Mouse (Mus musculus) heart, embryonic 16.5 days (tissue): ENCODE measurements around the gene Trim13. TPM values are rescaled to one million over a fixed set of nuclear protein-coding genes. Genes with fewer than 3 reads are reported as not detected.
"Not testable (repeated sequence)": the region's sequence is repeated elsewhere in the genome, so short reads cannot be mapped to it uniquely, and the experiment has no call there.

Experiments
- ATAC-seq: fragments of 200-750 bp; cut with Nextera tagmentation; replicated peaks from 2 replicates; pipeline ENCODE4 v1.8.0; 2017; ENCODE audit warnings: moderate number of reproducible peaks; ENCODE audit not compliant: insufficient read depth, low FRiP score; ENCODE audit errors: extremely low read depth
- H3K27ac ChIP-seq: fragments of 300-500 bp; sonication (generic); 2 replicates; pipeline ENCODE4 v1.5.1; 2014; ENCODE audit warnings: mild to moderate bottlenecking, low read length, control low read depth, moderate library complexity
- H3K27me3 ChIP-seq: fragments of 300-500 bp; sonication (generic); 2 replicates; pipeline ENCODE4 v1.6.1; 2014; ENCODE audit warnings: low read length, mixed read lengths; ENCODE audit not compliant: control insufficient read depth, insufficient read depth
- H3K36me3 ChIP-seq: fragments of 300-500 bp; sonication (generic); 2 replicates; pipeline ENCODE4 v1.6.1; 2014; ENCODE audit not compliant: control insufficient read depth, insufficient read depth
- H3K4me1 ChIP-seq: fragments of 300-500 bp; sonication (generic); 2 replicates; pipeline ENCODE4 v1.6.1; 2014; ENCODE audit warnings: low read length, mixed read lengths; ENCODE audit not compliant: control insufficient read depth, insufficient read depth
- H3K4me2 ChIP-seq: fragments of 300-500 bp; sonication (generic); 2 replicates; pipeline ENCODE4 v1.6.1; 2014; ENCODE audit warnings: low read depth, mild to moderate bottlenecking, control low read depth, low read length
- H3K4me3 ChIP-seq: fragments of 300-500 bp; sonication (generic); 2 replicates; pipeline ENCODE4 v1.5.1; 2014; ENCODE audit warnings: mild to moderate bottlenecking, control low read depth, low read length
- H3K9ac ChIP-seq: fragments of 300-500 bp; sonication (generic); 2 replicates; pipeline ENCODE4 v1.6.1; 2014; ENCODE audit warnings: low read length, control low read depth
- H3K9me3 ChIP-seq: fragments of 300-500 bp; sonication (generic); replicated peaks from 2 replicates; pipeline ENCODE4 v1.6.1; 2016; ENCODE audit warnings: low read length; ENCODE audit not compliant: control insufficient read depth
- WGBS: fragments of 180-500 bp; shearing (Covaris S2); extraction: QIAGEN DNeasy Blood & Tissue Kit; methylation state at CpG from one replicate; pipeline ENCODE4 v1.1.7; 2014; 5-methylcytosine and 5-hydroxymethylcytosine counted together
- polyA plus RNA-seq: library from polyadenylated mRNA; unstranded; fragments of >200 nt; fragmentation: Nextera tagmentation; extraction: Ambion mirVana; gene quantifications from 2 replicates; pipeline ENCODE4 v1.2.1, GENCODE M21; 2015

Gene Trim13
- polyA plus RNA-seq, 1 experiment from 2014 or later: 15.2 TPM

DNA sequence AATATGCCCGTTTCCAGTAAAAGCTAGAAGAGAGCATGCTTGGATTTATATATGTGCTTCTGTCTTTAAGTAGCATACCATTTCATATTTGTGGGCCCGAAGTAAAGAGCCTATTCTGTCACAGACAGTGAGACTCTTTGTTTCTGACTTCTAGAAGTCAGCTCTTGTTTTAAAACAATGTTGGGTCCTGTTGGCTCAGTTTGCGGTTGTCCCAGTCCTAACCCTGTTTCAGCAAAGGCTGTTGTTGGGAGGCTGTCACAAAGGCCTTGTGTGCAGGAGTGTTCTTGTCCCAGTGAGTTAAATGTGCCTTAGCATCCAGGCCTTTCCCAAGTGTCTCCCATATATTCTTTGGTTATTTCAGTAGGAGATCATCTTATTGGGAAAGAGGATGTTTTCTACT, 6.0 kb downstream of the Trim13 start:
- Histone ChIP-seq H3K27ac (no peak overlapping the region), H3K36me3 (0 out of 2 replicates have a peak, but pooled peaks cover 11% of the 10 kb centered on the region), H3K4me1 (peaks cover 12% of the 10 kb centered on the region), H3K9ac (no peak overlapping the region), H3K9me3 (no peaks in the 10 kb centered on the region), H3K4me3 (no peak overlapping the region), H3K27me3 (no peaks in the 10 kb centered on the region), H3K4me2 (no peak overlapping the region)
- 88% methylated on average over 3 of the region's 3 CpGs for WGBS
- ATAC-seq: no peak

DNA sequence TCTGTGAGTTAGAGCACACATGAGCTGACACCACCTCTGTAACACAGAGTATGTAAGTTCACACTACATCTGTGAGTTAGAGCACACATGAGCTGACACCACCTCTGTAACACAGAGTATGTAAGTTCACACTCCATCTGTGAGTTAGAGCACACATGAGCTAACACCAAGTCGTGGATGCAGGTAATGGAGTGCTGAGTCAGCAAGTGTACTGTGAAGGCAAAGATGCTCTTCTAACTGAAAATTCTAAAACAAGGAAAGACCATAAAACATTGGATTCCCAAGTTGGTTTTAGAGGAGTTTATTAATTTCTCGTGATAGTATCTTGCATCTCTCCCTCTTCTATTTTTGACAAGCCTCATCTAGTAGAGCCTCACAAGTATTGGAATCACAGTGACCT, 8.0 kb downstream of the Trim13 start:
- not testable (repeated sequence) for H3K9ac ChIP-seq, H3K27me3 ChIP-seq, H3K4me3 ChIP-seq, H3K4me1 ChIP-seq, H3K27ac ChIP-seq, ATAC-seq, H3K9me3 ChIP-seq, H3K4me2 ChIP-seq
- H3K36me3 ChIP-seq: 0 out of 2 replicates have a peak, but pooled peaks cover 11% of the 10 kb centered on the region
- WGBS: 83% methylated on average over 2 of the region's 2 CpGs

GRCm38 (mm10) chr14:61607157-61607556, 9.1 kb downstream of the Trim13 start, which contains the start of gene Kcnrg:
Kcnrg (plus strand) TSS chr14:61607457.
- no peak within 1 kb of the TSS for H3K9ac ChIP-seq
- H3K36me3 ChIP-seq: 0 out of 2 replicates have a peak, but pooled peaks cover 11% of the 10 kb centered on the region
- no peaks in the 10 kb centered on the region for H3K9me3 ChIP-seq
- H3K4me3 ChIP-seq: no peak within 1 kb of the TSS
- no peak for ATAC-seq
- H3K4me2 ChIP-seq: no peak within 1 kb of the TSS
- WGBS: 82% methylated on average over 3 of the region's 3 CpGs
- no peaks in the 10 kb centered on the region for H3K4me1 ChIP-seq
- H3K27ac ChIP-seq: no peak within 1 kb of the TSS
- H3K27me3 ChIP-seq: no peaks in the 10 kb centered on the region

- ATAC-seq: no peak
- 90% methylated on average over 5 of the region's 5 CpGs for WGBS
- no peak overlapping the region for H3K27ac ChIP-seq
Observed at GRCm38 (mm10) chr14:61611766-61612165, 13.7 kb downstream of the Trim13 start.

GRCm38 (mm10) chr14:61613319-61613718, 15.3 kb downstream of the Trim13 start:
- no peak for ATAC-seq
- Histone ChIP-seq H3K9ac (no peak overlapping the region), H3K27ac (no peak overlapping the region), H3K4me1 (no peaks in the 10 kb centered on the region), H3K4me2 (no peak overlapping the region), H3K4me3 (no peak overlapping the region), H3K36me3 (no peaks in the 10 kb centered on the region), H3K9me3 (no peaks in the 10 kb centered on the region), H3K27me3 (no peaks in the 10 kb centered on the region)
- 88% methylated on average over 2 of the region's 2 CpGs for WGBS

More at GRCm38 (mm10) chr14:61611766-61612165, 13.7 kb downstream of the Trim13 start:
- H3K4me3 ChIP-seq: no peak overlapping the region
- H3K27me3 ChIP-seq: no peaks in the 10 kb centered on the region
- 0 out of 2 replicates have a peak, but pooled peaks cover under 1% of the 10 kb centered on the region for H3K36me3 ChIP-seq
- no peaks in the 10 kb centered on the region for H3K9me3 ChIP-seq
- H3K4me2 ChIP-seq: no peak overlapping the region
- H3K9ac ChIP-seq: no peak overlapping the region
- no peaks in the 10 kb centered on the region for H3K4me1 ChIP-seq

- 96% methylated on average over 2 of the region's 2 CpGs for WGBS
- no peak for ATAC-seq
Observed at GRCm38 (mm10) chr14:61620371-61620770, 22.3 kb downstream of the Trim13 start.

GRCm38 (mm10) chr14:61635969-61636368, 37.9 kb downstream of the Trim13 start:
- Histone ChIP-seq H3K4me3 (no peak overlapping the region), H3K9me3 (no peaks in the 10 kb centered on the region), H3K4me1 (no peaks in the 10 kb centered on the region), H3K4me2 (no peak overlapping the region), H3K27me3 (no peaks in the 10 kb centered on the region), H3K9ac (no peak overlapping the region), H3K27ac (no peak overlapping the region), H3K36me3 (peaks cover 12% of the 10 kb centered on the region; the same call in 1 of the 2 replicates)
- ATAC-seq: no peak

More at GRCm38 (mm10) chr14:61620371-61620770, 22.3 kb downstream of the Trim13 start:
- Histone ChIP-seq H3K27ac (no peak overlapping the region), H3K27me3 (no peaks in the 10 kb centered on the region), H3K4me2 (no peak overlapping the region), H3K9ac (no peak overlapping the region), H3K4me3 (no peak overlapping the region), H3K4me1 (no peaks in the 10 kb centered on the region), H3K36me3 (peaks cover 7% of the 10 kb centered on the region; the same call in 1 of the 2 replicates), H3K9me3 (no peaks in the 10 kb centered on the region)

GRCm38 (mm10) chr14:61642668-61643067, 44.6 kb downstream of the Trim13 start:
- ATAC-seq: no peak
- H3K9me3 ChIP-seq: no peaks in the 10 kb centered on the region
- no peak overlapping the region for H3K9ac ChIP-seq
- no peaks in the 10 kb centered on the region for H3K27me3 ChIP-seq
- H3K4me1 ChIP-seq: no peaks in the 10 kb centered on the region
- H3K36me3 ChIP-seq: no peaks in the 10 kb centered on the region
- H3K4me3 ChIP-seq: no peak overlapping the region
- 35% methylated on average over 1 of the region's 1 CpGs for WGBS
- no peak overlapping the region for H3K27ac ChIP-seq
- H3K4me2 ChIP-seq: no peak overlapping the region

DNA sequence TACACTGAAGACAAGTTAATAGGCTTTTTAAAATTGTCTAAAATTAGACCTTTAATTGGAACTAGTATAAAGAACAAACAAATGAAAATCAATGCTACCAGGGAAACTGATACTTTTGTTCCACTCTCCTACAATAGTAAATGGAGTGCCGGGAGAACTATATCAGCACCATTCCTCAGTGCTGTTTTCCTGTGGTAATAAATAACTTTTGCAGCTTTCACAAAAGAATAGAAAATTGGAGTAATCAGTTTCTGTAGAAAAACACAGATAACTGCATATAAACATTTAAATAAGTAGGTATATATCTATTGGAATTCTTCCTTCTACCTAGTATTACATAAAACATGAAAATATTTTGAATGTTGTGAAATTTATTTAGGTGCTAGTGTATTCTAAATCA, 47.5 kb downstream of the Trim13 start:
- no peak overlapping the region for H3K4me3 ChIP-seq
- H3K4me2 ChIP-seq: peak overlapping the region; percentile 41; the same call in 1 of the 2 replicates
- no peaks in the 10 kb centered on the region for H3K9me3 ChIP-seq
- no peak for ATAC-seq
- no peaks in the 10 kb centered on the region for H3K36me3 ChIP-seq
- peaks cover 8% of the 10 kb centered on the region; the same call in 1 of the 2 replicates for H3K4me1 ChIP-seq
- H3K9ac ChIP-seq: no peak overlapping the region
- no peaks in the 10 kb centered on the region for H3K27me3 ChIP-seq
- no peak overlapping the region for H3K27ac ChIP-seq
- WGBS: 27% methylated on average over 1 of the region's 1 CpGs
